Mouse (Mus musculus) myocyte (in vitro differentiated cells): Measurements from ENCODE around the gene Hdac6.

Source experiments
- MAX ChIP-seq: IDR thresholded peaks from one replicate; pipeline ENCODE4 v1.6.1; 2011; ENCODE audit warnings: low read depth, mild to moderate bottlenecking, control low read depth
- POLR2A ChIP-seq: IDR thresholded peaks from one replicate; pipeline ENCODE4 v1.6.1; 2011; ENCODE audit warnings: low read depth, mild to moderate bottlenecking, control low read depth, moderate library complexity; ENCODE audit not compliant: insufficient read length

- no peak for TF ChIP-seq MAX
- TF ChIP-seq POLR2A, result no peak
Observed at GRCm38 (mm10) chrX:7937667-7938066, 10.0 kb downstream of the Hdac6 start.
